Mouse (Mus musculus): ENCODE results near the gene Fgd2. TPM values are rescaled to one million over a fixed set of nuclear protein-coding genes. Genes with fewer than 3 reads are reported as not detected.

The Fgd2 gene
- total and polyA plus RNA-seq, 2 experiments from 2014 or later: 14.1 to 17.3 TPM

DNA sequence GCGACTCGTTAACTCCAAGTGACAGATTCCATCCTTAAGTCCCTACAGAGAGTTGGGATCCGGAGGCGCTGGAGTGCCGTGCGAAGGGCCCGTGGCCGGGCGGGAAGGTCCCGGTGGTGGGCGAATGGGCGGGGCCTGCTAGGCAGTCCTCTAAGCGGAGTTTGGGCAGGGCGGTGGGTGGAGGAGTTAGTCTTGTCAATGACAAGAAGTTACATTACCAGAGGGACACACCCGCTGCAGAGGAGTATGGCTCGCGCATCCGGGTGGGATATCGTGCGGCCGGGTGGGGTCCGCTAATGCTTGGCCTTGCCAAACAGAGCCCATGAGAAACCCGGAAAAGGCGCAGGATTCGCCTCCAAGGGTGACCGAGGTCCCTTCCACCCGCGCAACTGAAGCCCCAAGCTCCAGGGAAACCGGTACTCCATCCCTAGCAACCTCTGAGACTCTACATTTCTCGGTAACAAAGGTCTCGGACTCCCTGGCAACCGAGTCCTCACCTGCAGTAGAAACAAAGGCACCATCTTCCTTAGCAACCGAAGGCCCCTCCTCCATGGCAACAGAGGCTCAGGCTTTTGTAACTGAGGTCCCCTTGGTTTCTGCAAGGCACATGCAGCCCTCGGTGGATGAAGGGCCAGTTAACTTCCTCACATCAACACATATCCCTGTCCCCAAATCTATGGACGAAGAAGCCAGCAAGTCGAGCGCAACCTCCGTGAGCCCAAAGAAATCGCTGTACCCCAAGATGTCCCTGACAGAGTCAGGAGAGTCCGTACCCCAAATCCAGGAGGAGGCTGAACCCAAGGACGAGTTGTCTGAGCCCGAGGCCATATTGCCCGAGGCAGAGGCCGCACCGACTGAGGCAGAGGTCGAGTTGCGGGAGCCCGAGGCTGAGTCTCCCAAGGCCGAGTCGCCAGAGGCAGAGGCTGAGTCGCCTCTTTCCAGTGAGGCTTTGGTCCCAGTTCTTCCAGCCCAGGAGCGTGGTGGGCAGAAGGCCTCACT lies 33.9 kb upstream of the Fgd2 start:
- H3K36me3 ChIP-seq (ENCODE audit: insufficient read depth): peaks cover 12% of the 10 kb centered on the region
- no peak for TF ChIP-seq CTCF (IDR thresholded peaks at IDR 0.05; ENCODE audit: low read depth)
- H3K9ac ChIP-seq: peak overlapping the region; percentile 44
- H3K27ac ChIP-seq (ENCODE audit: low read depth, low read length): peak overlapping the region; percentile 76
- WGBS: 8% methylated on average over 47 of the region's 52 CpGs
- no peaks in the 10 kb centered on the region for H3K9me3 ChIP-seq (ENCODE audit: low read length)
- H3K4me1 ChIP-seq (ENCODE audit: insufficient read depth): peaks cover 19% of the 10 kb centered on the region
- ATAC-seq (peak; percentile 83), DNase-seq (peak; percentile 79)
- peak overlapping the region; percentile 48 for H3K4me2 ChIP-seq (ENCODE audit: low read depth)
- no peaks in the 10 kb centered on the region for H3K27me3 ChIP-seq (ENCODE audit: insufficient read depth, low read length)
- peak overlapping the region; percentile 16 for H3K4me3 ChIP-seq (ENCODE audit: low read depth, low read length)

DNA sequence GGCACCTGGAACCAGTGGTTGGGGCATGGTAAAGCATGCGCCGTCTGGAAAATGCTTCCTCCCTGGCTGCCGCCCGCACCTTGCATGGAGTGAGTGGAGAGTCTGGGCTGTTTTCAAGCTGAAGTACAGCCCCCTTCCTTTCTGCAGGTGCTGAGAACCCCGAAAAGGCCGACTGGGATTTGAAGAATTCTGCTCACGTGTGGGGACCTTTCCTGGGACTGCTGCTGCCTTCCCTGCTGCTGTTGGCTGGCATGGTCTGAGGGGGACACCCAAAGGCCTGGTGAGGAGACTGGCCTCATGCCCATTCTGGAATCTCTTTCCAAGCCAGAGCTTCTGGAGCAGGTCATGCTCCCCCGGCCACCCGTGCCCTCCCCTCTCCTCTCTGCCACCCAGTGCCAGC lies 33.0 kb upstream of the Fgd2 start:
- Histone ChIP-seq H3K27ac (ENCODE audit: low read depth, low read length) (no peak overlapping the region), H3K36me3 (ENCODE audit: insufficient read depth) (peaks cover 20% of the 10 kb centered on the region), H3K4me2 (ENCODE audit: low read depth) (no peak overlapping the region), H3K4me3 (ENCODE audit: low read depth, low read length) (no peak overlapping the region), H3K4me1 (ENCODE audit: insufficient read depth) (peaks cover 19% of the 10 kb centered on the region), H3K9ac (0 out of 2 replicates have a peak overlapping the region, but pooled peaks have one; percentile 44), H3K9me3 (ENCODE audit: low read length) (no peaks in the 10 kb centered on the region), H3K27me3 (ENCODE audit: insufficient read depth, low read length) (no peaks in the 10 kb centered on the region)
- ATAC-seq (no peak), DNase-seq (no peak)
- TF ChIP-seq CTCF (IDR thresholded peaks at IDR 0.05; ENCODE audit: low read depth): no peak
- WGBS: 81% methylated on average over 9 of the region's 9 CpGs

DNA sequence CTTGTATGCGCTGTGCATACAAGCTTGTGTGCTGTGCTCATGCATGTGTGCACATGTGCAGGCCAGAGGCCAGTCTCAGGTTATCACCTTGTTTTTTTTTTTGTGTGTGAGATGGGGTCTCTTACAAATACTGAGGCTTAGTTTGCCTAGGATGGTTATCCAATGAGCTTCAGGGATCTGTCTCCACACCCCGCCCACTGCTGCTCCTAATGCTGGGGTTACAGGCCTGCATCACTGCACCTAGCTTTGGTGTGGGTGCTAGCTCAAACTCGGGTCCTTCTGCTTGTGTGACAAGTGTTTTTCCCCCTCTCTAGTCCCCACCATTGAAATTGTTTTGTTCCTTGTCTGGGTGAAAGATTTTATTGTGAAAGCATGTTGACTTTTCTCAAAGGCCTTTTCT lies 30.5 kb upstream of the Fgd2 start:
- Histone ChIP-seq H3K36me3 (ENCODE audit: insufficient read depth) (peaks cover 40% of the 10 kb centered on the region), H3K4me3 (ENCODE audit: low read depth, low read length) (no peak overlapping the region), H3K27ac (ENCODE audit: low read depth, low read length) (peak overlapping the region; percentile 50), H3K4me1 (ENCODE audit: insufficient read depth) (peaks cover 19% of the 10 kb centered on the region), H3K9me3 (ENCODE audit: low read length) (no peaks in the 10 kb centered on the region), H3K4me2 (ENCODE audit: low read depth) (no peak overlapping the region), H3K27me3 (ENCODE audit: insufficient read depth, low read length) (no peaks in the 10 kb centered on the region), H3K9ac (no peak overlapping the region)
- DNase-seq (no peak), ATAC-seq (no peak)
- no peak for TF ChIP-seq CTCF (IDR thresholded peaks at IDR 0.05; ENCODE audit: low read depth)
- WGBS: 86% methylated on average over 3 of the region's 3 CpGs

DNA sequence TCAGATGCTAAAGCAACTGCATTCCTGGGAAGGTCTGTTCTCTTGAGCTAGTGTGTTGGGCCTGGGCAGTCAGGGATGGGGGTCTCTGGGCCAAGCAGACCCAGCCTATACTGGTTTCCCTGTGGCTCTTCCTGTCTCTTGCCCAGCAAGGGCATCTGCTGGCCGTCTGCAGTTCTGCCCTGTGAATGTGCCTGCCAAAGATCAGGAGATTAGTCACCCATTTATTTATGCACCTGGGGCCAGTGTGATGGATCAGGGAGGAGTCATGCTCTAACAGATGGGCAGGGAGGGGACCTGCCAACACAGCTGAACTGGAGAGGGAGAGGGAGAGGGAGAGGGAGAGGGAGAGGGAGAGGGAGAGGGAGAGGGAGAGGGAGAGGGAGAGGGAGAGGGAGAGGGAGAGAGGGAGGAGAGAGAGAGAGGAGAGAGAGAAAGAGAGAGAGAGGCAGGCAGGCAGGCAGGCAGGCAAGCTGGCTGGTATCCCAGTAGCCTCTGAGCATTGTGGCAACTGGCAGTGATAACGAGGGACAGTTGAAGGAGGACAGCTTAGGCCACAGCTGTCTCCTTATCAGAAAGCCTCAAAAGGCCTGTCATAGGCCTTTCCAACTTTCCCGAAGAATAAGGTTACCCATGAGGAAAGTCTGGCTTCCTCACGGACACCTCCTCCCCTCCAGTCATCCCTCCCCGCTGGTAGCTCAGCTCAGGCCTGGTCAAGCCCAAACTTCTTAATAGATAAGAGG lies 29.9 kb upstream of the Fgd2 start:
- H3K27me3 ChIP-seq (ENCODE audit: insufficient read depth, low read length): no peaks in the 10 kb centered on the region
- DNase-seq (no peak), ATAC-seq (no peak)
- peak overlapping the region; percentile 59 for H3K27ac ChIP-seq (ENCODE audit: low read depth, low read length)
- WGBS: 19% methylated on average over 5 of the region's 5 CpGs
- peaks cover 19% of the 10 kb centered on the region for H3K4me1 ChIP-seq (ENCODE audit: insufficient read depth)
- H3K36me3 ChIP-seq (ENCODE audit: insufficient read depth): peaks cover 47% of the 10 kb centered on the region
- no peak overlapping the region for H3K4me2 ChIP-seq (ENCODE audit: low read depth)
- H3K9ac ChIP-seq: no peak overlapping the region
- no peak for TF ChIP-seq CTCF (IDR thresholded peaks at IDR 0.05; ENCODE audit: low read depth)
- H3K4me3 ChIP-seq (ENCODE audit: low read depth, low read length): no peak overlapping the region
- no peaks in the 10 kb centered on the region for H3K9me3 ChIP-seq (ENCODE audit: low read length)

DNA sequence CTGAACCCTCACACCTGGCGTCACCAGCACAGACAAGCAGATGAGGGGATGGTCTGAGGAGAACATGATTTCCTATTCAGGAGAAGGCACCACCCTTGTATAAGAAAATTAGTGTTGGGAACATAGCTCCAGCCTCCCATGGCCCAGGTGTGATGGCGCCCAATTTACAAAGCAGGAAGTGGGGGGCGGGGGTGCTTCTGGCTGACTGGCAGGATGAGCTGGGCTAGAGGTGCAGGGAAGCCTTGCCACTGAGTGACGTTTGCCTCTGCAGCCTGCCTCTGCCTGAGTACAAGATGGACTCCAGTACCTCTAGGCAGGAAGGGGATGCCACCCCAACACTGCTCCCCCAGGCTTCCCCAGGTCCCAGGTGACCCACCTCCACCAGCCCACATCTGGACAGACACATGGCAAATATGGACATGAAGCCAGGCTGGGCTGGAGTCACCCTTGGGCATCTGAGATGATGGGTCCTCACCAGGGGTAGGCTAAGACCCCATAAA lies 28.5 kb upstream of the Fgd2 start:
- no peak for ATAC-seq
- Histone ChIP-seq H3K27me3 (ENCODE audit: insufficient read depth, low read length) (no peaks in the 10 kb centered on the region), H3K4me3 (ENCODE audit: low read depth, low read length) (no peak overlapping the region), H3K36me3 (ENCODE audit: insufficient read depth) (peaks cover 61% of the 10 kb centered on the region), H3K27ac (ENCODE audit: low read depth, low read length) (no peak overlapping the region), H3K9ac (no peak overlapping the region), H3K9me3 (ENCODE audit: low read length) (no peaks in the 10 kb centered on the region), H3K4me2 (ENCODE audit: low read depth) (no peak overlapping the region), H3K4me1 (ENCODE audit: insufficient read depth) (peaks cover 10% of the 10 kb centered on the region)
- WGBS: 93% methylated on average over 4 of the region's 4 CpGs
- DNase-seq: no peak
- TF ChIP-seq CTCF (IDR thresholded peaks at IDR 0.05; ENCODE audit: low read depth): no peak

DNA sequence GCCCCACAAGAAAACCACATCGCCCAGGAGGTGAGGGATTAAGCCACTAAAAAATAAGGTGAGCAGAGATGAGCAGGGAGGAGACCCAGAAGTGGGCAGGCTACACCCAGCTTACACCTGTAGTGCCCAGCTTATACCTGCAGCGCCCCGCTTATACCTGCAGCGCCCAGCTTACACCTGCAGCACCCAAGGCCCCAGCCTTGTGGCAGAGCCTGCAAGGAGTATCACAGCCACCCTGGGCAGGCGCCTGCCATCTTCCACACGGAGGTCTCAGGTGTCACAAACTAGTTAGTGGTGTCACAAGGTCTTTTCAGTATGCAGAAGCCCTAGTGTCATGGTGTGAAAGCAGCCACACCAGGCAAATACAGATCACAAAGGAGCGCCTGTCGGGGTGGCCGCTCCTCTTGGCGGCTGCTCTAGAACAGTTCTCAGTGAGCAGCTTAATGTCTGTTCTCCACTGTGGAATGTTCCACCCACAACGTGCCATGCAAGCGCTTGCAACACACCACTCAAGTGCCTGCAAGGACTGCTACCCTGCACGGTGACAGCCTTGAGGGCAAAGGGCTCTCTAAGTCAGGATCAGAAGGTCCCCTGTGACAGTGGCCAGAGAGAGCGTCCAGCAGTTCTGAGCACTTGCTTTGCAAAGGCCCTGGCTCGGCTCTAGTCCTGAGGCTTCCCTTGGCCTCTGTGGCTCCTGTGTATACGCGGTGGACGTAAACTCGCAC lies 24.3 kb upstream of the Fgd2 start:
- Histone ChIP-seq H3K9ac (no peak overlapping the region), H3K4me2 (ENCODE audit: low read depth) (no peak overlapping the region), H3K27me3 (ENCODE audit: insufficient read depth, low read length) (no peaks in the 10 kb centered on the region), H3K4me1 (ENCODE audit: insufficient read depth) (peaks cover under 1% of the 10 kb centered on the region; the same call in 1 of the 2 replicates), H3K36me3 (ENCODE audit: insufficient read depth) (peaks cover 87% of the 10 kb centered on the region), H3K4me3 (ENCODE audit: low read depth, low read length) (no peak overlapping the region), H3K27ac (ENCODE audit: low read depth, low read length) (no peak overlapping the region), H3K9me3 (ENCODE audit: low read length) (no peaks in the 10 kb centered on the region)
- TF ChIP-seq CTCF (IDR thresholded peaks at IDR 0.05; ENCODE audit: low read depth): no peak
- DNase-seq (no peak), ATAC-seq (no peak)
- WGBS: 94% methylated on average over 19 of the region's 19 CpGs

Measured in forebrain, postnatal 0 days (tissue).